Mouse (Mus musculus) small intestine, adult 2 months (tissue): ENCODE results near the gene Csnk2b. TPM values are rescaled to one million over a fixed set of nuclear protein-coding genes. Genes with fewer than 3 reads are reported as not detected.

ENCODE experiments used
- H3K27ac ChIP-seq: fragments of 200-500 bp; 2 replicates; pipeline ENCODE4 v1.5.1; 2012; ENCODE audit warnings: low read depth, low read length, control low read depth, inconsistent platforms; ENCODE audit not compliant: insufficient read depth
- H3K27me3 ChIP-seq: fragments of 200-500 bp; 2 replicates; pipeline ENCODE4 v1.6.1; 2012; ENCODE audit warnings: mild to moderate bottlenecking, moderate library complexity, low read length, inconsistent platforms; ENCODE audit not compliant: control insufficient read depth, insufficient read depth
- H3K36me3 ChIP-seq: fragments of 200-500 bp; 2 replicates; pipeline ENCODE4 v1.6.1; 2012; ENCODE audit warnings: mild to moderate bottlenecking, low read length, control low read depth, inconsistent platforms; ENCODE audit not compliant: control insufficient read depth, insufficient read depth
- H3K4me1 ChIP-seq: fragments of 200-500 bp; 2 replicates; pipeline ENCODE4 v1.6.1; 2012; ENCODE audit warnings: low read length, inconsistent platforms, mixed read lengths; ENCODE audit not compliant: control insufficient read depth, insufficient read depth, insufficient read length
- H3K4me3 ChIP-seq: fragments of 200-500 bp; 2 replicates; pipeline ENCODE4 v1.5.1; 2012; ENCODE audit warnings: low read depth, mild to moderate bottlenecking, control low read depth, inconsistent platforms, low read length, moderate library complexity
- CTCF ChIP-seq: fragments of 200-500 bp; IDR thresholded peaks from 2 replicates; pipeline ENCODE4 v1.5.1; 2012; ENCODE audit warnings: low read depth, mild to moderate bottlenecking, control low read depth, inconsistent platforms, low read length, moderate library complexity, mixed read lengths; ENCODE audit not compliant: insufficient replicate concordance, insufficient read length; ENCODE audit errors: extremely low read depth
- POLR2A ChIP-seq: fragments of 200-500 bp; IDR thresholded peaks from 2 replicates; pipeline ENCODE4 v1.6.1; 2012; ENCODE audit warnings: low read depth, mild to moderate bottlenecking, control low read depth, inconsistent platforms, low read length, moderate library complexity
- WGBS: fragments of 180-500 bp; shearing (Covaris S2); methylation state at CpG from one replicate; pipeline ENCODE4 v1.1.7; 2018; 5-methylcytosine and 5-hydroxymethylcytosine counted together
- polyA plus RNA-seq: library from polyadenylated mRNA; depleted of rRNA; stranded (reverse); fragments of >200 nt; gene quantifications from 2 replicates; pipeline ENCODE4 v1.2.3, GENCODE M21; 2012

Csnk2b gene
- polyA plus RNA-seq, 1 experiment = 448 TPM

GRCm38 (mm10) chr17:35164218-35164567, 42.3 kb upstream of the Csnk2b start:
- peak overlapping the region; percentile 80 for H3K27ac ChIP-seq
- H3K27me3 ChIP-seq = no peaks in the 10 kb centered on the region
- H3K36me3 ChIP-seq = peaks cover 30% of the 10 kb centered on the region
- peak overlapping the region; percentile 99 for H3K4me3 ChIP-seq
- 2% methylated on average over 28 of the region's 28 CpGs for WGBS
- TF ChIP-seq CTCF = no peak
- TF ChIP-seq POLR2A = no peak
- peaks cover 10% of the 10 kb centered on the region; the same call in 1 of the 2 replicates for H3K4me1 ChIP-seq

GRCm38 (mm10) chr17:35163326-35164081, 41.7 kb upstream of the Csnk2b start:
- no peak for TF ChIP-seq POLR2A
- TF ChIP-seq CTCF = no peak
- Histone ChIP-seq H3K4me1 (peaks cover 10% of the 10 kb centered on the region; the same call in 1 of the 2 replicates), H3K36me3 (peaks cover 37% of the 10 kb centered on the region), H3K27me3 (no peaks in the 10 kb centered on the region), H3K4me3 (peak overlapping the region; percentile 99), H3K27ac (peak overlapping the region; percentile 80)
- 2% methylated on average over 8 of the region's 8 CpGs for WGBS

GRCm38 (mm10) chr17:35162730-35163129, 40.9 kb upstream of the Csnk2b start:
- 10% methylated on average over 12 of the region's 12 CpGs for WGBS
- Histone ChIP-seq H3K36me3 (peaks cover 44% of the 10 kb centered on the region), H3K27ac (no peak overlapping the region)

GRCm38 (mm10) chr17:35162121-35162520, 40.3 kb upstream of the Csnk2b start:
- H3K4me1 ChIP-seq = peaks cover 10% of the 10 kb centered on the region; the same call in 1 of the 2 replicates
- H3K4me3 ChIP-seq = no peak overlapping the region
- TF ChIP-seq POLR2A = no peak
- TF ChIP-seq CTCF = no peak
- H3K36me3 ChIP-seq = peaks cover 50% of the 10 kb centered on the region
- WGBS = 70% methylated on average over 14 of the region's 14 CpGs
- no peak overlapping the region for H3K27ac ChIP-seq
- H3K27me3 ChIP-seq = no peaks in the 10 kb centered on the region

More at GRCm38 (mm10) chr17:35162730-35163129, 40.9 kb upstream of the Csnk2b start:
- TF ChIP-seq CTCF (no peak), POLR2A (no peak)
- H3K27me3 ChIP-seq = no peaks in the 10 kb centered on the region
- H3K4me1 ChIP-seq = peaks cover 10% of the 10 kb centered on the region; the same call in 1 of the 2 replicates
- peak overlapping the region; percentile 35 for H3K4me3 ChIP-seq

- peaks cover 57% of the 10 kb centered on the region for H3K36me3 ChIP-seq
- no peaks in the 10 kb centered on the region for H3K27me3 ChIP-seq
- peaks cover 9% of the 10 kb centered on the region; the same call in 1 of the 2 replicates for H3K4me1 ChIP-seq
- H3K4me3 ChIP-seq = no peak overlapping the region
- TF ChIP-seq POLR2A (no peak), CTCF (no peak)
- H3K27ac ChIP-seq = no peak overlapping the region
- WGBS = 76% methylated on average over 11 of the region's 11 CpGs
Observed at GRCm38 (mm10) chr17:35161421-35161820, 39.6 kb upstream of the Csnk2b start.

- Histone ChIP-seq H3K27me3 (no peaks in the 10 kb centered on the region), H3K4me1 (peaks cover 4% of the 10 kb centered on the region; the same call in 1 of the 2 replicates), H3K27ac (no peak overlapping the region), H3K36me3 (peaks cover 75% of the 10 kb centered on the region), H3K4me3 (no peak overlapping the region)
- TF ChIP-seq CTCF = no peak
- 83% methylated on average over 7 of the region's 7 CpGs for WGBS
Observed at GRCm38 (mm10) chr17:35159638-35160037, 37.8 kb upstream of the Csnk2b start.

- TF ChIP-seq CTCF (no peak), POLR2A (no peak)
- Histone ChIP-seq H3K27ac (no peak overlapping the region), H3K27me3 (no peaks in the 10 kb centered on the region), H3K4me3 (no peak overlapping the region), H3K4me1 (peaks cover 4% of the 10 kb centered on the region; the same call in 1 of the 2 replicates), H3K36me3 (peaks cover 81% of the 10 kb centered on the region)
- 92% methylated on average over 16 of the region's 16 CpGs for WGBS
Observed at GRCm38 (mm10) chr17:35158850-35159593, 37.2 kb upstream of the Csnk2b start.
